Mouse (Mus musculus) midbrain, embryonic 12.5 days (tissue): Measurements from ENCODE around the gene Anxa3. TPM values are rescaled to one million over a fixed set of nuclear protein-coding genes. Genes with fewer than 3 reads are reported as not detected.

ENCODE experiments used
- ATAC-seq: fragments of 200-750 bp; cut with Nextera tagmentation; 2 replicates; pipeline ENCODE4 v1.8.0; 2017; ENCODE audit warnings: low read depth, moderate TSS enrichment, moderate library complexity; ENCODE audit not compliant: low FRiP score
- H3K27ac ChIP-seq: fragments of 300-500 bp; sonication (generic); replicated peaks from 2 replicates; pipeline ENCODE4 v1.5.1; 2016; ENCODE audit warnings: mild to moderate bottlenecking
- H3K27me3 ChIP-seq: fragments of 300-500 bp; sonication (generic); 2 replicates; pipeline ENCODE4 v1.6.1; 2016; ENCODE audit warnings: mild to moderate bottlenecking
- H3K36me3 ChIP-seq: fragments of 300-500 bp; sonication (generic); 2 replicates; pipeline ENCODE4 v1.6.1; 2016
- H3K4me1 ChIP-seq: fragments of 300-500 bp; sonication (generic); 2 replicates; pipeline ENCODE4 v1.6.1; 2016
- H3K4me2 ChIP-seq: fragments of 300-500 bp; sonication (generic); replicated peaks from 2 replicates; pipeline ENCODE4 v1.6.1; 2016; ENCODE audit warnings: mild to moderate bottlenecking, moderate library complexity
- H3K4me3 ChIP-seq: fragments of 300-500 bp; sonication (generic); 2 replicates; pipeline ENCODE4 v1.5.1; 2016; ENCODE audit warnings: mild to moderate bottlenecking
- H3K9ac ChIP-seq: fragments of 300-500 bp; sonication (generic); replicated peaks from 2 replicates; pipeline ENCODE4 v1.6.1; 2016; ENCODE audit warnings: mild to moderate bottlenecking, moderate library complexity
- H3K9me3 ChIP-seq: fragments of 300-500 bp; sonication (generic); 2 replicates; pipeline ENCODE4 v1.6.1; 2016; ENCODE audit warnings: mild to moderate bottlenecking
- WGBS: fragments of 180-500 bp; shearing (Covaris S2); methylation state at CpG from one replicate; pipeline ENCODE4 v1.1.7; 2016; 5-methylcytosine and 5-hydroxymethylcytosine counted together
- polyA plus RNA-seq: library from polyadenylated mRNA; unstranded; fragments of >200 nt; fragmentation: Nextera tagmentation; extraction: Ambion mirVana; gene quantifications from 2 replicates; pipeline ENCODE4 v1.2.1, GENCODE M21; 2016

Anxa3 gene
- polyA plus RNA-seq, 1 experiment from 2014 or later: 50.5 TPM

DNA sequence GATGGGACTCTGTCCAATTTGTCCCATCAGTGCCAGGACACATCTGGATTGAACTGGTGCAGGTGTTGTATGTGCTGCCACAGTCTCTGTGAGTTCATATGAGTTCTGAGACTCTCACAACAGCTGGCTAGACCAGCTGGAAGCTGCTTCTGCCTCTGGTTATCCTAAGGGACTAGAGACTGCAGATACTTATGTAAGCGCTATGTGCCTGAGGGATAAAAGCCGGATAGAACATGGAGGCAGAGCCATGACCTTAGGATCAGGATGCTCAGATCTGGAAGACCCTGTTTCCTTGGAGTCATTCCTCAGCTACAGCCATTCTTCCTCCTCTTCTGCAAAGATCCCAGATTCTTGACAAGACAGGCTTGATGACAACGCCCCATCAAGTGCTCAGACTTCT lies 60.3 kb downstream of the Anxa3 start:
- WGBS: 83% methylated on average over 3 of the region's 3 CpGs
- Histone ChIP-seq H3K4me3 (no peak overlapping the region), H3K27ac (no peak overlapping the region), H3K27me3 (no peaks in the 10 kb centered on the region), H3K4me1 (no peaks in the 10 kb centered on the region), H3K4me2 (no peak overlapping the region), H3K9me3 (no peaks in the 10 kb centered on the region), H3K36me3 (no peaks in the 10 kb centered on the region), H3K9ac (no peak overlapping the region)
- ATAC-seq: no peak

DNA sequence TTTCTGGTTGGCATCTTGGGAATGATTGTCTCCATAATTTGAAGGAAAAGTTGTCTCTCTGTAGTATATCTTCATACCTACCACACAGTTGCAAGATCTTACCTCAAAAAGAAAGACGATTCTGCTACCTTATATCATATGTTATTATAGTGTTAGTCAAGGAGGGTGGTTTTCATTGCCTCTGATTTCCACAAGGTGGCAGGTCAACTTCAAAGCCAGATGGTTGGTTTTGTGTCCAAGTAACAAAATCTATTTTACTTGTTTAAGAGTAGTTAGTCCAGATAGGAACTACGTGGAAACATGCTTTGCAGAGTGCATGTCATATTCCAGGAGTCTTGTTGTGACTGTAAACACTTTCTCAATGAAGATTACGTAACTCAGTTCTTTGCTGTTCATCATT lies 61.2 kb downstream of the Anxa3 start:
- ATAC-seq: no peak
- H3K9me3 ChIP-seq: no peaks in the 10 kb centered on the region
- H3K4me2 ChIP-seq: no peak overlapping the region
- H3K27ac ChIP-seq: no peak overlapping the region
- WGBS: 85% methylated on average over 3 of the region's 3 CpGs
- H3K4me3 ChIP-seq: no peak overlapping the region
- no peak overlapping the region for H3K9ac ChIP-seq
- H3K4me1 ChIP-seq: no peaks in the 10 kb centered on the region
- H3K27me3 ChIP-seq: no peaks in the 10 kb centered on the region
- no peaks in the 10 kb centered on the region for H3K36me3 ChIP-seq

DNA sequence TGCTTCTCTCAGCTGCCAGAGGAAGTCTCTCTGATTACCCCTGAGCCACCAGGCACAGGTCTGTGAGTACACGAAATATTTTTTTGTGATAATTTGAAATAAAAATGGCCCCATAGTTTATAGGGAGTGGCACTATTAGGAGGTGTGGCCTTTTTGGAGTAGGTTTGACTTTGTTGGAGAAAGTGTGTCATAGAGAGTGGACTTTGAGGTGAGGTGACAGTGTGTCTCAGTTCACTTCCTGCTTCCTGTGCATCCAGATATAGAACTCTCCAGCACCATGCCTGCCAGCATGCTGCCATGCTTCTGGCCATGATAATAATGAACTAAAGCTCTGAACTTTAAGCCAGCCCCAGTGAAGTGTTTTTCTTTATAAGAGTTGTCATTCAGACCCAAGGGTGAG lies 66.8 kb downstream of the Anxa3 start:
- Histone ChIP-seq H3K4me1 (no peaks in the 10 kb centered on the region), H3K9ac (no peak overlapping the region), H3K27ac (no peak overlapping the region), H3K27me3 (no peaks in the 10 kb centered on the region), H3K9me3 (no peaks in the 10 kb centered on the region), H3K4me3 (no peak overlapping the region), H3K4me2 (no peak overlapping the region), H3K36me3 (no peaks in the 10 kb centered on the region)
- 87% methylated on average over 1 of the region's 1 CpGs for WGBS
- ATAC-seq: no peak

DNA sequence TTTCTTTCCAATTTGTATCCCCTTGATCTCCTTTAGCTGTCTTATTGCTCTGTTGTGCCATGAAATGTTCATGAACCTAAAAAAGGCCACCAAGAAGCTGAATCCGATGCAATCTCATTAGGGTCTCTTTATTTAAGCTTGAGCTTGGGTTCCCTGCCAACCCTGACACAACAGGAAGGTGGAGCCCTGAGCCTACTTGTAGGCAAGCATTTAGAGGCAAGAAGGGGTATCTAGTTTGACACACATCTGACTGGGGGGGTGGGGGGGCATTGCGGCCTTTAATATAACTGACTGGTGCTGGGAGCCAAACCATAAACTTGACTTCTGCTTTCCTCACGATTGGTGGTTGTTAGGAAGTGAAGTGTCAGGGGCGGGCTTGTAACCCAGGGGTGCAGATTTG lies 74.0 kb downstream of the Anxa3 start:
- Histone ChIP-seq H3K27me3 (no peaks in the 10 kb centered on the region), H3K9ac (no peak overlapping the region), H3K9me3 (no peaks in the 10 kb centered on the region), H3K4me2 (no peak overlapping the region), H3K27ac (no peak overlapping the region), H3K36me3 (no peaks in the 10 kb centered on the region), H3K4me1 (no peaks in the 10 kb centered on the region), H3K4me3 (no peak overlapping the region)
- ATAC-seq: no peak
- 84% methylated on average over 4 of the region's 4 CpGs for WGBS

DNA sequence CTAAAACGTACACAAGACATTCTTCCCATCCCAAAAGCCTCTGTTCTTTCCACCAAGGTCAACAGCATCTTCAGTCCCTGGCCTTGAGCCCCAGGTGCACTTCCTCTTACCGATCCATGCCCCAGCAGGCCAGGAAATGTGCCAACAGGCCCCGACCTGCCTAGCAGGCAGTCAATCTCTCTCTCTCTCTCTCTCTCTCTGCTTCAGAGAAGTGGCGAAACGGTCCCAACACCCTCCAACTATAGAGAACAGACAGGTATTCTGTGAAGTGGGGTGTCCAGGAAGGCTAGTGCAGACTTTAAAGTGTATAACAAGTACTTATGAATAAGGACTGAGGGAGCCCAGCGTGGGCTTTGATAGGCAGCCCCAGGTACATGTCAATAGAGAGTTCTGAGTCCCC lies 75.8 kb downstream of the Anxa3 start:
- H3K4me3 ChIP-seq: no peak overlapping the region

DNA sequence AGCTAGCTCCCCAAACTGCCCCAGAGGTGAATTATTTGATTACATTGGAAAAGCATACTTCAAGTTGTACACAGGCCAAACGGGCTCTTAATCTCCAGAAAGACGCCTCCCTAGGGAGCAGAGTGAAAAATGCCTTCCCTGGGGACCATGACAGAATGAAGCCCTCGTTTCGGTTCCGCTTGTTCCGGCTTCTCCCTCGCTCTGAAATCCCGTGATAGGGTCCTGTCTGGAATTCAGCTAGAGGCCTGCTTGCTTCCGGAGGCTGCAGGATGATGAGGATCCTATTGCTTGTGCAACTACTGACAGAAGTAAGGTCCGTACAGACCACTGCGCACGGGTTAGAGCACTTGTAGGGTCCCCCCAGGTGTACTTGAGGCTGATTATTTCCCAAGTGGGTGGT lies 77.9 kb downstream of the Anxa3 start:
- no peaks in the 10 kb centered on the region for H3K27me3 ChIP-seq
- no peaks in the 10 kb centered on the region for H3K36me3 ChIP-seq
- H3K9ac ChIP-seq: no peak overlapping the region
- no peak for ATAC-seq
- WGBS: 82% methylated on average over 12 of the region's 12 CpGs
- H3K4me2 ChIP-seq: no peak overlapping the region
- no peak overlapping the region for H3K4me3 ChIP-seq
- no peaks in the 10 kb centered on the region for H3K9me3 ChIP-seq
- no peak overlapping the region for H3K27ac ChIP-seq
- no peaks in the 10 kb centered on the region for H3K4me1 ChIP-seq

More for the DNA sequence above, 75.8 kb downstream of the Anxa3 start:
- H3K27ac ChIP-seq: no peak overlapping the region
- 66% methylated on average over 6 of the region's 6 CpGs for WGBS
- ATAC-seq: no peak
- H3K9ac ChIP-seq: no peak overlapping the region
- no peaks in the 10 kb centered on the region for H3K9me3 ChIP-seq
- no peaks in the 10 kb centered on the region for H3K4me1 ChIP-seq
- no peaks in the 10 kb centered on the region for H3K27me3 ChIP-seq
- H3K4me2 ChIP-seq: no peak overlapping the region
- no peaks in the 10 kb centered on the region for H3K36me3 ChIP-seq

DNA sequence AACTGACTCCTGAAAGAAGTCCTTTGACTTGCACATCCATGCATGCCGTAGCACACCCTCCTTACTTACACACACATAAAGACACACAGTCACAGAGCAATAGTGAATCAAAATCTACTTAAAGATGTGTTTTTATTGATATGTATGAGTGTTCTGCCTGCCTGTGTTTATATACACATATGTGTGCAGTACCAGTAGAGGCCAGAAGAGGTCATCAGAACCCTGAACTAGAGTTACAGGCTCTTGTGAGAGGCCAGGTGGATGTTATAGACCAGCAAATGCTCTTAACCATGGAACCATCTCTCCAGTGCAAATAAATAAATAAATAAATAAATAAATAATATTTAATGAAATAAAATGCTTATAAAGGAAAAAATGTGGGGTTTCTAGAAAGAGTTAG lies 85.0 kb downstream of the Anxa3 start:
- H3K27me3 ChIP-seq: no peaks in the 10 kb centered on the region
- ATAC-seq: no peak
- WGBS: 96% methylated on average over 1 of the region's 1 CpGs

DNA sequence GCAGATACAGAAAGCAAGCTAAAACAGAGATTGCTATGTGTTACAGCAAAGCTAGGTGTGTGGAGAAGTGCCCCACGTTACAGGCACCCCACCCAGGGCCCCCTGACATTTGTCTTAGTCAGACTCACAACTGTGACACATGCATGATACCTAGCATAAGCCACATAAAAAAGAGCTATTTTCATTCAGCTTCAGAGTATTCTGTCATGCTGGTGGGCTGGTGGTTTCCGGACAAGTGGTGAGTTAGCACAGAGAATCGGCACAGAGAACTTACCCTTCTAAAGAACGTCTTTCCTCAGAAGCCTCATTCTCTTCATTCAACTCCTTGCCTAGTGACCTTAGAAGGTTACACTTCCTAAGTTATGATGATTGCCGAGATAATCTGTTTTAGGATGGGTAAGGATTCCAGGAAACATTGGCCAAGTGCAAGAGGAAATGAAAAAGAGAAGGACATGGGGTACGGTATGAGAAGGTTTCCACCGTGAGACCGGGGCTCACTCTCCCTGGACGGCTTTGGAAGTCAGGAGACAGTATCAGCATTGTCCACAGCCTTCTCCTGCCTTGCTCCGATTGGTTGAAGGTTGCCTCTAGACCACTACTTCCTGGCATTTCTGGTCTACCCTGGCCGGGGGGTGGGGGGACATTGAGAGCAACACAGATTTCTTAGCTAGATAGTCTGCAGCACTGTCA lies 85.9 kb downstream of the Anxa3 start:
- H3K4me1 ChIP-seq: no peaks in the 10 kb centered on the region
- no peak overlapping the region for H3K9ac ChIP-seq
- H3K27ac ChIP-seq: no peak overlapping the region
- no peaks in the 10 kb centered on the region for H3K36me3 ChIP-seq
- ATAC-seq: no peak
- H3K4me3 ChIP-seq: no peak overlapping the region
- 94% methylated on average over 11 of the region's 11 CpGs for WGBS
- H3K4me2 ChIP-seq: no peak overlapping the region
- H3K9me3 ChIP-seq: 0 out of 2 replicates have a peak, but pooled peaks cover 3% of the 10 kb centered on the region
- H3K27me3 ChIP-seq: no peaks in the 10 kb centered on the region

More for the DNA sequence above, 85.0 kb downstream of the Anxa3 start:
- no peak overlapping the region for H3K9ac ChIP-seq
- no peak overlapping the region for H3K4me2 ChIP-seq
- H3K9me3 ChIP-seq: 0 out of 2 replicates have a peak, but pooled peaks cover 3% of the 10 kb centered on the region
- H3K4me1 ChIP-seq: no peaks in the 10 kb centered on the region
- H3K4me3 ChIP-seq: no peak overlapping the region
- H3K27ac ChIP-seq: no peak overlapping the region
- H3K36me3 ChIP-seq: no peaks in the 10 kb centered on the region

DNA sequence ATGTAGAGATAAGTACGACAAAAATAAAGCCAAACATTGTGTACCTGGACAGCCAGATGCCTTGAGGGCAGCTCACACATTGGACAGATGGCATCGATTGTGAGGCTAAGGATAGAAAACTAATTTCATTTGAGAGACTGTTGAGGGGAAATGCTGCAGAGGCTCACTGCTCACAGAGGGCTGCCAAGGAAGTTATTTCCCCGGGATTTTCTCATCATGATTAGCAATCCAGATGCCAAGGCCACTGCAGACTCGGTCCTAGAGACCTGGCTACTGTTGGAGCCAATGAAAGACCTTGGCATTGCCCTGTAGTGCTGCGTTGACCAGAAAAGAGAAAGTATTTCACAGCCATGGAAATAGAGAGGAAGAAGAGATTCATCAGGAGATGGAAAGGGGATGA lies 87.1 kb downstream of the Anxa3 start:
- Histone ChIP-seq H3K9ac (no peak overlapping the region), H3K4me3 (no peak overlapping the region)

DNA sequence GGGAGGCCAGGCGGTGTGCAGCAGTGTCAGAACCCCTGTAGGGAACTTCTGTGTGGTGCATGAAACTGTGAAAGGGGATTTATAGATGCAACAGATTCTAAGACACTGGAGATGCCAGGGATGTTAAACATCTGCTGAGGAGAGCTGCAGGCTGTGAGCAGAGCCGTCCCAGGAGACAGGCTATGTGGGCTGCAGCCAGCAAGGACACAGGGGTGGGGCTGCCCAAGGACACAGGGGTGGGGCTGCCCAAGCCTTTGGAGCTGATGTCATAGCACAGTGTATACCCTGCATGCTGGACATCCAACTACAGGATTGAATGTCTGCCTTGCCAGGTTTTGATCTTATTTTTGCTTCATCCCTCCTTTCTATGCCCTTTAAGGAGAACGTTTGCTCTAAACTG lies 88.0 kb downstream of the Anxa3 start:
- H3K4me3 ChIP-seq: no peak overlapping the region
- H3K4me1 ChIP-seq: no peaks in the 10 kb centered on the region
- ATAC-seq: peak; percentile 49; the same call in 1 of the 2 replicates
- 0 out of 2 replicates have a peak, but pooled peaks cover 3% of the 10 kb centered on the region for H3K9me3 ChIP-seq
- no peak overlapping the region for H3K9ac ChIP-seq
- 67% methylated on average over 3 of the region's 3 CpGs for WGBS
- no peak overlapping the region for H3K27ac ChIP-seq
- no peaks in the 10 kb centered on the region for H3K36me3 ChIP-seq
- H3K4me2 ChIP-seq: no peak overlapping the region
- no peaks in the 10 kb centered on the region for H3K27me3 ChIP-seq

More for the DNA sequence above, 87.1 kb downstream of the Anxa3 start:
- Histone ChIP-seq H3K27ac (no peak overlapping the region), H3K27me3 (no peaks in the 10 kb centered on the region), H3K9me3 (0 out of 2 replicates have a peak, but pooled peaks cover 3% of the 10 kb centered on the region), H3K4me2 (no peak overlapping the region), H3K36me3 (no peaks in the 10 kb centered on the region), H3K4me1 (no peaks in the 10 kb centered on the region)
- ATAC-seq: no peak
- WGBS: 78% methylated on average over 5 of the region's 5 CpGs

DNA sequence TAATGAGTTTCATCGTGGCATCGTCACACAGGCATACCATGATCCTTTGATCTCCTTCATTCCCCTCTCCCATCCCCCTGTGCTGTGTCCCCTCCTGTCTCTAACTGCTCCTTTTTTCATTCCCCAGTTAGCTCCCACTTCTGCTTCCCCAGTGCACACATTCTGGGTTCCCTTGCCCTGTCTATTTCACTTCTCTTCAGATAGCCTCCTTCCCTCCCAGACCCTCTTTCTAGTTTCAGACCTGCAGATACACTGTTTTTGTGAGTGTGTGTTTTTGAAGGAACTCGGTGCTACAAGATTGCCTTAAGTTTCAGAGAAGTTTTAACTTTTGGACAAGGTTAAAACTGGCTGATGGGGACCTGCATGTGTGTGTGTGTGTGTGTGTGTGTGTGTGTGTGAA lies 88.5 kb downstream of the Anxa3 start:
- Histone ChIP-seq H3K9me3 (0 out of 2 replicates have a peak, but pooled peaks cover 3% of the 10 kb centered on the region), H3K36me3 (no peaks in the 10 kb centered on the region), H3K9ac (no peak overlapping the region), H3K4me3 (no peak overlapping the region), H3K4me1 (no peaks in the 10 kb centered on the region), H3K27me3 (no peaks in the 10 kb centered on the region), H3K4me2 (no peak overlapping the region), H3K27ac (no peak overlapping the region)
- 70% methylated on average over 3 of the region's 3 CpGs for WGBS
- ATAC-seq: no peak

DNA sequence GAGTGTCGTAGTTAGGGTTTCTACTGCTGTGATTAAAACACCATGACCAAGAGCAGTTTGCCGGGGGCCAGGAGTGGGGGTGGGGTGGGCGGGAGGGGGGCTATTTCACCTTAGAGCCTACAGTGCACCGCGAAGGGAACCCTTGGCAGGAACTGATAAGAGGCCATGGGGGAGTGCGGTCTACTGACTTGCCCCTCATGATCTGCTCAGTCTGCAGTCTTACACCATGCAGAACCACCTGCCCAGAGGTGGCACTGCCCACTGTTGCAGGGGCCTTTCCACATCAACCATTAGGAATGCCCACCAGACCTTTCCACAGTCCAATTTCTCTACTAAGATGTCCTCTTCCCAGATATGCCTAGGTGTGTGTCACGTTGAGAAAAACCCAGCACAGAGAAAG lies 92.1 kb downstream of the Anxa3 start:
- H3K36me3 ChIP-seq: no peaks in the 10 kb centered on the region
- no peaks in the 10 kb centered on the region for H3K27me3 ChIP-seq
- WGBS: 91% methylated on average over 7 of the region's 7 CpGs
- no peak for ATAC-seq
- H3K9ac ChIP-seq: no peak overlapping the region
- H3K4me2 ChIP-seq: no peak overlapping the region
- H3K9me3 ChIP-seq: no peaks in the 10 kb centered on the region
- no peak overlapping the region for H3K4me3 ChIP-seq
- H3K27ac ChIP-seq: no peak overlapping the region
- no peaks in the 10 kb centered on the region for H3K4me1 ChIP-seq

DNA sequence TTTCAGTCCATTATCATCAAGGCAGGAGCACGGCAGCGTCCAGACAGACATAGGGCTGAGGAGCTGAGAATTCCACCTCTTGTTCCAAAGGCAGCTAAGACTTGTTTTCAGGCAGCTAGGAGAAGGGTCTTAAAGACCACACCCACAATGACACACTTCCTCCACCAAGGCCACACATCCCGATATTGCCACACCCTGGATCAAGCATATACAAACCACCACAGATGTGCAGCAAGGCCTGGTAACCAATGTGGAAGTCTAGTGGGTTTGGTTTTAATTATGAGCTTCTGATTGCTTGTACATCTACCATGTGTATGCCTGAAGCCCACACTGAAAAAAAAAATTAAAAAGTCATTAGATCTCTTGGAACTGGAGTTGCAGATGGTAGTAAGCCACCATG lies 95.3 kb downstream of the Anxa3 start:
- ATAC-seq: no peak
- H3K27me3 ChIP-seq: no peaks in the 10 kb centered on the region
- no peaks in the 10 kb centered on the region for H3K9me3 ChIP-seq
- 89% methylated on average over 3 of the region's 3 CpGs for WGBS
- no peak overlapping the region for H3K27ac ChIP-seq
- H3K4me2 ChIP-seq: no peak overlapping the region
- no peak overlapping the region for H3K9ac ChIP-seq
- H3K4me3 ChIP-seq: no peak overlapping the region
- H3K4me1 ChIP-seq: no peaks in the 10 kb centered on the region
- no peaks in the 10 kb centered on the region for H3K36me3 ChIP-seq
